Mouse (Mus musculus): ENCODE data around the gene Adgrg1. TPM values are rescaled to one million over a fixed set of nuclear protein-coding genes. Genes with fewer than 3 reads are reported as not detected.

The Adgrg1 gene
- polyA plus RNA-seq, 1 experiment = 146 TPM

GRCm38 (mm10) chr8:94978593-94979319, 4.2 kb downstream of the Adgrg1 start:
- no peak for TF ChIP-seq CTCF (IDR thresholded peaks at IDR 0.05; ENCODE audit: borderline replicate concordance, control insufficient read depth, extremely low read depth, insufficient read depth, low read length, poor library complexity)
- no peak for TF ChIP-seq POLR2A (IDR thresholded peaks at IDR 0.05; ENCODE audit: control insufficient read depth, extremely low read depth, insufficient read depth, low read length, poor library complexity)
- 11% methylated on average over 13 of the region's 13 CpGs for WGBS
- no peak for DNase-seq
- H3K27ac ChIP-seq (ENCODE audit: control insufficient read depth, insufficient read depth, low read length) = no peak overlapping the region
- H3K4me1 ChIP-seq (replicated peaks; ENCODE audit: control insufficient read depth, insufficient read depth, low read length) = peaks cover 86% of the 10 kb centered on the region
- no peaks in the 10 kb centered on the region for H3K27me3 ChIP-seq (ENCODE audit: control insufficient read depth, insufficient read depth, low read length)
- H3K36me3 ChIP-seq (ENCODE audit: control insufficient read depth, insufficient read depth, low read length) = no peaks in the 10 kb centered on the region
- H3K4me3 ChIP-seq (ENCODE audit: control insufficient read depth, insufficient read depth, low read length) = peak overlapping the region; percentile 59

- no peaks in the 10 kb centered on the region for H3K36me3 ChIP-seq (ENCODE audit: control insufficient read depth, insufficient read depth, low read length)
- no peak for DNase-seq
- no peak overlapping the region for H3K4me3 ChIP-seq (ENCODE audit: control insufficient read depth, insufficient read depth, low read length)
- TF ChIP-seq POLR2A (IDR thresholded peaks at IDR 0.05; ENCODE audit: control insufficient read depth, extremely low read depth, insufficient read depth, low read length, poor library complexity) (no peak), CTCF (IDR thresholded peaks at IDR 0.05; ENCODE audit: borderline replicate concordance, control insufficient read depth, extremely low read depth, insufficient read depth, low read length, poor library complexity) (no peak)
- H3K27ac ChIP-seq (ENCODE audit: control insufficient read depth, insufficient read depth, low read length) = no peak overlapping the region
- WGBS = 67% methylated on average over 5 of the region's 5 CpGs
- no peaks in the 10 kb centered on the region for H3K27me3 ChIP-seq (ENCODE audit: control insufficient read depth, insufficient read depth, low read length)
- peaks cover 89% of the 10 kb centered on the region for H3K4me1 ChIP-seq (replicated peaks; ENCODE audit: control insufficient read depth, insufficient read depth, low read length)
These were observed 5.6 kb downstream of the Adgrg1 start for GRCm38 (mm10) chr8:94980176-94980575.

- Histone ChIP-seq H3K4me1 (replicated peaks; ENCODE audit: control insufficient read depth, insufficient read depth, low read length) (peaks cover 93% of the 10 kb centered on the region), H3K4me3 (ENCODE audit: control insufficient read depth, insufficient read depth, low read length) (no peak overlapping the region), H3K27me3 (ENCODE audit: control insufficient read depth, insufficient read depth, low read length) (no peaks in the 10 kb centered on the region), H3K27ac (ENCODE audit: control insufficient read depth, insufficient read depth, low read length) (no peak overlapping the region), H3K36me3 (ENCODE audit: control insufficient read depth, insufficient read depth, low read length) (no peaks in the 10 kb centered on the region)
- TF ChIP-seq POLR2A (IDR thresholded peaks at IDR 0.05; ENCODE audit: control insufficient read depth, extremely low read depth, insufficient read depth, low read length, poor library complexity) (no peak), CTCF (IDR thresholded peaks at IDR 0.05; ENCODE audit: borderline replicate concordance, control insufficient read depth, extremely low read depth, insufficient read depth, low read length, poor library complexity) (no peak)
- no peak for DNase-seq
- WGBS = 34% methylated on average over 8 of the region's 8 CpGs
These were observed 6.4 kb downstream of the Adgrg1 start for GRCm38 (mm10) chr8:94980976-94981375.

DNA sequence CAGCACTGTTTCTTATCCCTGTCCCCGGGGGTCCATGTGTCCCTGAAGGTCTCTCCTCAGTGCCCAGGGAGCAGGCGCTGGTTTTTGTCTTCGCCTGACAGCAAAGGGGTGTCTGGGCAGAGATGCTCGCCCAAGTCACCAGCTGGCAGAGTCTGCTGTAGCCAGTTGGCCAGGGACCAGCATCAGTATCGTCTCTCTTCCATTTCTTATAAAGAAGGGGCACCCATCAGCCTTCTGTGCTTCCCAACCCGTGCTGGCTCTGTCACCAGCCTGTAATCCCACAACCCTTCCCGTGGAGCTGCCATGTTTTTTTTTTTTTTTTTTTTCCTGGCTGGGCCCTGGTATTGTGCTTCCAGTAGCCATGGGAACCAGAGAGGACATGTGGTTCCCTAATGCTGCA, 7.3 kb downstream of the Adgrg1 start:
- H3K27ac ChIP-seq (ENCODE audit: control insufficient read depth, insufficient read depth, low read length) = no peak overlapping the region
- TF ChIP-seq POLR2A (IDR thresholded peaks at IDR 0.05; ENCODE audit: control insufficient read depth, extremely low read depth, insufficient read depth, low read length, poor library complexity) (no peak), CTCF (IDR thresholded peaks at IDR 0.05; ENCODE audit: borderline replicate concordance, control insufficient read depth, extremely low read depth, insufficient read depth, low read length, poor library complexity) (no peak)
- no peaks in the 10 kb centered on the region for H3K27me3 ChIP-seq (ENCODE audit: control insufficient read depth, insufficient read depth, low read length)
- no peaks in the 10 kb centered on the region for H3K36me3 ChIP-seq (ENCODE audit: control insufficient read depth, insufficient read depth, low read length)
- no peak for DNase-seq
- WGBS = 47% methylated on average over 7 of the region's 7 CpGs
- H3K4me1 ChIP-seq (replicated peaks; ENCODE audit: control insufficient read depth, insufficient read depth, low read length) = peaks cover 93% of the 10 kb centered on the region
- no peak overlapping the region for H3K4me3 ChIP-seq (ENCODE audit: control insufficient read depth, insufficient read depth, low read length)

GRCm38 (mm10) chr8:94983146-94983545, 8.6 kb downstream of the Adgrg1 start:
- H3K27ac ChIP-seq (ENCODE audit: control insufficient read depth, insufficient read depth, low read length) = no peak overlapping the region
- peaks cover 90% of the 10 kb centered on the region for H3K4me1 ChIP-seq (replicated peaks; ENCODE audit: control insufficient read depth, insufficient read depth, low read length)
- H3K36me3 ChIP-seq (ENCODE audit: control insufficient read depth, insufficient read depth, low read length) = no peaks in the 10 kb centered on the region
- TF ChIP-seq POLR2A (IDR thresholded peaks at IDR 0.05; ENCODE audit: control insufficient read depth, extremely low read depth, insufficient read depth, low read length, poor library complexity) (no peak), CTCF (IDR thresholded peaks at IDR 0.05; ENCODE audit: borderline replicate concordance, control insufficient read depth, extremely low read depth, insufficient read depth, low read length, poor library complexity) (no peak)
- H3K4me3 ChIP-seq (ENCODE audit: control insufficient read depth, insufficient read depth, low read length) = no peak overlapping the region
- no peak for DNase-seq
- WGBS = 39% methylated on average over 5 of the region's 5 CpGs
- no peaks in the 10 kb centered on the region for H3K27me3 ChIP-seq (ENCODE audit: control insufficient read depth, insufficient read depth, low read length)

DNA sequence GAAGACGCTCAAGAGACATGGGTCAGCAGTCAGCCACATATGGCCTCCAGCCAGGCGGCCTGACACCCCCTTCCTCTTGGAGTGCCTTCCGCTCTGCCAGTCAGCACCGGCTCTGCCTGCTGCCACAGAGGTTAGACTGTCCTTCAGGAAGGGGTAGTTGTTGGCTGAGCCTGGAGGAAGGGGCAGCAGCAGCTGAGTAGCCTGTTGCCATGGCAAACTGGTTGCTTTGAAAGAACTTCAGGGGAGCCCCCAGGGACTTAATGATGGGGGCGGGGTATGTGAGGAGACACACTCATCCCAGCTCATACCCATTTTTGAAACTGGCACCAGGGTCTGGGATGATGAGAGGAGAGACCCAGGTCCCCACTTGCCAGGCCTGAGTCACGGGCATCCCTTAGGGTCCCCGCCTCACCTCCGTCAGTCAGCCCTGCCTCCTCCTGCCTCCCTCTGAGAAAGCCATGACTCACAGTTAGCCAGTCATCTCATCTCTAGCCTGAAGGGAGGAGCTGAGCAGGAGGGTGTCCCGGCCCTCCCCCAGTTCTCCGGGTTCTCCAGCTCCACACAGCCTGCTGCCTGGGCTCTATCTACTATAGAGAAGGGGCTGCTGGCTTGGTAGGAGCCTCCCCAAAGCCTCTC, 9.4 kb downstream of the Adgrg1 start:
- Histone ChIP-seq H3K27ac (ENCODE audit: control insufficient read depth, insufficient read depth, low read length) (no peak overlapping the region), H3K27me3 (ENCODE audit: control insufficient read depth, insufficient read depth, low read length) (no peaks in the 10 kb centered on the region), H3K36me3 (ENCODE audit: control insufficient read depth, insufficient read depth, low read length) (no peaks in the 10 kb centered on the region), H3K4me1 (replicated peaks; ENCODE audit: control insufficient read depth, insufficient read depth, low read length) (peaks cover 87% of the 10 kb centered on the region), H3K4me3 (ENCODE audit: control insufficient read depth, insufficient read depth, low read length) (no peak overlapping the region)
- DNase-seq = no peak
- 46% methylated on average over 10 of the region's 10 CpGs for WGBS
- TF ChIP-seq POLR2A (IDR thresholded peaks at IDR 0.05; ENCODE audit: control insufficient read depth, extremely low read depth, insufficient read depth, low read length, poor library complexity) (no peak), CTCF (IDR thresholded peaks at IDR 0.05; ENCODE audit: borderline replicate concordance, control insufficient read depth, extremely low read depth, insufficient read depth, low read length, poor library complexity) (no peak)

All from thymus, adult 2 months (tissue).